Mouse (Mus musculus): ENCODE data around the gene Bcl2l11. TPM values are rescaled to one million over a fixed set of nuclear protein-coding genes. Genes with fewer than 3 reads are reported as not detected.

Bcl2l11 gene
- total RNA-seq, 1 experiment from 2014 or later, result 34.8 TPM

- DNase-seq, result peak; percentile 19
Measured at GRCm38 (mm10) chr2:128211022-128211880, 85.4 kb downstream of the Bcl2l11 start.

- DNase-seq, result no peak
Measured at GRCm38 (mm10) chr2:128211881-128212209, 86.0 kb downstream of the Bcl2l11 start.

Data from adrenal gland, postnatal 14 days (tissue).